Mouse (Mus musculus) T-helper 17 cell (primary cell): ENCODE data around the gene Ankrd23.
"Not testable (repeated sequence)": the region's sequence is repeated elsewhere in the genome, so short reads cannot be mapped to it uniquely, and the experiment has no call there.

Source experiments
- in situ Hi-C, 2 experiments: fragments of 300-600 bp; cut with MboI, MseI; formaldehyde crosslinking; loops; 1 replicate in 1 of 2; 2 replicates in 1 of 2; pipeline ENCODE4 v1.15.1; 2025; ENCODE audit warnings: high pct_unique_total_duplicates in 2 of 2

The Ankrd23 gene

GRCm38 (mm10) chr1:36536783-36537182 lies at the start of gene Ankrd23:
Ankrd23 (minus strand) TSS chr1:36536883.
- in situ Hi-C loops: not testable (repeated sequence)

GRCm38 (mm10) chr1:36586288-36586687 lies 49.6 kb upstream of the Ankrd23 start:
- in situ Hi-C loops: no loop called here

- in situ Hi-C loops: no loop called here
These were observed 46.9 kb upstream of the Ankrd23 start for GRCm38 (mm10) chr1:36583408-36584116.

- in situ Hi-C loops: no loop called here
These were observed 45.5 kb upstream of the Ankrd23 start for GRCm38 (mm10) chr1:36582211-36582610.

- in situ Hi-C loops: no loop called here
These were observed 44.6 kb upstream of the Ankrd23 start for GRCm38 (mm10) chr1:36581260-36581659.

GRCm38 (mm10) chr1:36580384-36581207 lies 43.9 kb upstream of the Ankrd23 start:
- in situ Hi-C loops: no loop called here

- in situ Hi-C loops: no loop called here
These were observed 43.3 kb upstream of the Ankrd23 start for GRCm38 (mm10) chr1:36579974-36580383.

- in situ Hi-C loops: no loop called here
These were observed 40.5 kb upstream of the Ankrd23 start for GRCm38 (mm10) chr1:36576991-36577675.

GRCm38 (mm10) chr1:36575347-36575746 lies 38.7 kb upstream of the Ankrd23 start:
- in situ Hi-C loops: no loop called here

- in situ Hi-C loops: no loop called here
These were observed 37.7 kb upstream of the Ankrd23 start for GRCm38 (mm10) chr1:36574196-36574955.

GRCm38 (mm10) chr1:36573524-36573923 lies 36.8 kb upstream of the Ankrd23 start:
- in situ Hi-C loops: no loop called here

GRCm38 (mm10) chr1:36572709-36573108 lies 36.0 kb upstream of the Ankrd23 start:
- in situ Hi-C loops: no loop called here

- in situ Hi-C loops: no loop called here
These were observed 35.5 kb upstream of the Ankrd23 start for GRCm38 (mm10) chr1:36572140-36572700.

- in situ Hi-C loops: no loop called here
These were observed 34.9 kb upstream of the Ankrd23 start for GRCm38 (mm10) chr1:36571627-36572026.

- in situ Hi-C loops: no loop called here
These were observed 33.6 kb upstream of the Ankrd23 start for GRCm38 (mm10) chr1:36570320-36570719.

- in situ Hi-C loops: no loop called here
These were observed 33.1 kb upstream of the Ankrd23 start for GRCm38 (mm10) chr1:36569694-36570276.

- in situ Hi-C loops: no loop called here
These were observed 32.1 kb upstream of the Ankrd23 start for GRCm38 (mm10) chr1:36568776-36569175.

GRCm38 (mm10) chr1:36567818-36568603 lies 31.3 kb upstream of the Ankrd23 start:
- in situ Hi-C loops: no loop called here

- in situ Hi-C loops: no loop called here
These were observed 29.7 kb upstream of the Ankrd23 start for GRCm38 (mm10) chr1:36566425-36566824.

GRCm38 (mm10) chr1:36564101-36564500 lies 27.4 kb upstream of the Ankrd23 start:
- in situ Hi-C loops: no loop called here
